Mouse (Mus musculus): ENCODE results near the gene Jph2. TPM values are rescaled to one million over a fixed set of nuclear protein-coding genes. Genes with fewer than 3 reads are reported as not detected.

Gene Jph2
- polyA plus RNA-seq, 1 experiment from 2014 or later = 0.25 TPM

GRCm38 (mm10) chr2:163300069-163301060 is 97.4 kb downstream of the Jph2 start:
- Histone ChIP-seq H3K27me3 (ENCODE audit: control insufficient read depth, insufficient read depth, low read length) (no peaks in the 10 kb centered on the region; the same call in 1 of the 2 replicates), H3K27ac (ENCODE audit: low read depth, low read length) (no peak overlapping the region), H3K9me3 (ENCODE audit: control insufficient read depth, low read length) (no peaks in the 10 kb centered on the region), H3K4me1 (replicated peaks; ENCODE audit: control insufficient read depth, insufficient read depth, low read length) (peaks cover 15% of the 10 kb centered on the region; the same call in 1 of the 2 replicates), H3K4me3 (ENCODE audit: low read depth, low read length) (no peak overlapping the region), H3K4me2 (ENCODE audit: low read depth, low read length, severe bottlenecking) (no peak overlapping the region), H3K36me3 (ENCODE audit: control insufficient read depth, insufficient read depth, low read length) (no peaks in the 10 kb centered on the region), H3K9ac (ENCODE audit: low read length) (no peak overlapping the region)
- DNase-seq (ENCODE audit: low spot score) (no peak), ATAC-seq (replicated peaks; ENCODE audit: low FRiP score) (no peak)
- WGBS = 47% methylated on average over 14 of the region's 14 CpGs

- Histone ChIP-seq H3K27ac (ENCODE audit: low read depth, low read length) (peak overlapping the region; percentile 58; the same call in 1 of the 2 replicates), H3K9me3 (ENCODE audit: control insufficient read depth, low read length) (no peaks in the 10 kb centered on the region), H3K9ac (ENCODE audit: low read length) (0 out of 2 replicates have a peak overlapping the region, but pooled peaks have one; percentile 7), H3K4me1 (replicated peaks; ENCODE audit: control insufficient read depth, insufficient read depth, low read length) (peaks cover 15% of the 10 kb centered on the region; the same call in 1 of the 2 replicates), H3K4me3 (ENCODE audit: low read depth, low read length) (no peak overlapping the region), H3K4me2 (ENCODE audit: low read depth, low read length, severe bottlenecking) (peak overlapping the region; percentile 31), H3K36me3 (ENCODE audit: control insufficient read depth, insufficient read depth, low read length) (no peaks in the 10 kb centered on the region), H3K27me3 (ENCODE audit: control insufficient read depth, insufficient read depth, low read length) (no peaks in the 10 kb centered on the region; the same call in 1 of the 2 replicates)
- peak; percentile 75 for ATAC-seq (replicated peaks; ENCODE audit: low FRiP score)
- WGBS = 30% methylated on average over 11 of the region's 11 CpGs
- no peak for DNase-seq (ENCODE audit: low spot score)
These were observed 100.7 kb downstream of the Jph2 start for GRCm38 (mm10) chr2:163296999-163297630.

GRCm38 (mm10) chr2:163288881-163289379 is 108.9 kb downstream of the Jph2 start:
- no peak overlapping the region for H3K9ac ChIP-seq (ENCODE audit: low read length)
- H3K27ac ChIP-seq (ENCODE audit: low read depth, low read length) = no peak overlapping the region
- no peak for ATAC-seq (replicated peaks; ENCODE audit: low FRiP score)
- H3K4me3 ChIP-seq (ENCODE audit: low read depth, low read length) = no peak overlapping the region
- DNase-seq (ENCODE audit: low spot score) = no peak
- H3K27me3 ChIP-seq (ENCODE audit: control insufficient read depth, insufficient read depth, low read length) = no peaks in the 10 kb centered on the region
- H3K9me3 ChIP-seq (ENCODE audit: control insufficient read depth, low read length) = no peaks in the 10 kb centered on the region
- H3K4me1 ChIP-seq (replicated peaks; ENCODE audit: control insufficient read depth, insufficient read depth, low read length) = peaks cover 5% of the 10 kb centered on the region
- H3K36me3 ChIP-seq (ENCODE audit: control insufficient read depth, insufficient read depth, low read length) = no peaks in the 10 kb centered on the region
- no peak overlapping the region for H3K4me2 ChIP-seq (ENCODE audit: low read depth, low read length, severe bottlenecking)
- 32% methylated on average over 21 of the region's 21 CpGs for WGBS

Other genes starting within 250 kb of the Jph2 start
- 35.0 and 35.5 TPM in 2 replicates for gene Tox2, start 194.9 kb downstream of the Jph2 start, polyA plus RNA-seq (2014; fragmentation: Nextera tagmentation; extraction: Ambion mirVana)
- 80.7 and 85.5 TPM in 2 replicates for gene Oser1, start 26.7 kb upstream of the Jph2 start, polyA plus RNA-seq (2014; fragmentation: Nextera tagmentation; extraction: Ambion mirVana)
- gene Gdap1l1, start 40.5 kb upstream of the Jph2 start, polyA plus RNA-seq (2014; fragmentation: Nextera tagmentation; extraction: Ambion mirVana) = 28.8 and 31.1 TPM in 2 replicates
- 11.3 and 12.5 TPM in 2 replicates for gene Fitm2, start 74.6 kb upstream of the Jph2 start, polyA plus RNA-seq (2014; fragmentation: Nextera tagmentation; extraction: Ambion mirVana)
- gene R3hdml, start 94.3 kb upstream of the Jph2 start, polyA plus RNA-seq (2014; fragmentation: Nextera tagmentation; extraction: Ambion mirVana) = not detected in 2 replicates
- not detected in 2 replicates for gene Hnf4a, start 108.8 kb upstream of the Jph2 start, polyA plus RNA-seq (2014; fragmentation: Nextera tagmentation; extraction: Ambion mirVana)
- gene Ttpal, start 204.3 kb upstream of the Jph2 start, polyA plus RNA-seq (2014; fragmentation: Nextera tagmentation; extraction: Ambion mirVana) = 43.5 and 45.4 TPM in 2 replicates
- 28.9 and 30.7 TPM in 2 replicates for gene Serinc3, start 247.1 kb upstream of the Jph2 start, polyA plus RNA-seq (2014; fragmentation: Nextera tagmentation; extraction: Ambion mirVana)